In the genomic region with DNA sequence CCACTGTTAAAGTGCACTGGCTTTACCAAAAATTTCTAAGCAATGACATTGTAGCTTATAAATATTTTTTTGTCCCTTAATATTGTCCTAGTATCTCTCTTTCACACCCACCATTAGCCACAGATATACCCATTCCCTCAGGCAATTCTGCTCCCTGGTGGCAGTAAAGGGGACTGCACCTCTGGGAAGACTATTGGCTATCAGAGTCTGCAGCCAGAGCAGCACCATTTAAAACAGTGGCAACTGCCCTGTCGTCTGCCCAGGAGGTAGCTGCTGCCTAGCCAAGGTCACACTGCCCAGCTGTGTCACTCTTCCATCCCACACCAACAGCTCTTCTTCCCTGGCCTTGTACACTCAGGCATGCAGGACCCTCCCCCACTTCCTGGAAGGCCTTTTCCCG, we compare ENCODE assay signal across 8 mouse cellular contexts. TPM values are rescaled to one million over a fixed set of nuclear protein-coding genes. Genes with fewer than 3 reads are reported as not detected.
A peak's percentile ranks its signal among the peaks of the same experiment; 100 is the strongest.
DNase-seq lines count a peak whose midpoint lies in the region; ATAC-seq and TF ChIP-seq lines count a peak whose summit lies in the region.

No protein-coding gene starts in this region.

- H3K27ac ChIP-seq in embryonic facial prominence, embryonic 10.5 days (replicated peaks), result peak overlapping the region; percentile 0; the same call in 1 of the 2 replicates
- no peak overlapping the region for H3K27ac ChIP-seq in heart, postnatal 0 days (ENCODE audit: low read depth)

- peak; percentile 48 for ATAC-seq in heart, postnatal 0 days (ENCODE audit: insufficient read depth, low read depth)
- peak; percentile 87 for ATAC-seq in megakaryocyte, adult 5-6 weeks (ENCODE audit: poor library complexity, severe bottlenecking)

- H3K36me3 ChIP-seq in embryonic facial prominence, embryonic 10.5 days (replicated peaks), result no peaks in the 10 kb centered on the region
- H3K36me3 ChIP-seq in heart, postnatal 0 days (replicated peaks; ENCODE audit: control insufficient read depth, insufficient read depth, low read length), result no peaks in the 10 kb centered on the region

- no peak overlapping the region for H3K4me3 ChIP-seq in embryonic facial prominence, embryonic 10.5 days
- H3K4me3 ChIP-seq in heart, postnatal 0 days (ENCODE audit: low read depth, low read length), result no peak overlapping the region

- TF ChIP-seq CTCF in heart, postnatal 0 days (IDR thresholded peaks at IDR 0.05; ENCODE audit: low read depth), result peak; percentile 89

- no peak overlapping the region for H3K4me2 ChIP-seq in heart, postnatal 0 days (ENCODE audit: low read depth, low read length)

- no peak for TF ChIP-seq EP300 in heart, postnatal 0 days (IDR thresholded peaks at IDR 0.05; ENCODE audit: low read depth)

- H3K9ac ChIP-seq in heart, postnatal 0 days (replicated peaks; ENCODE audit: low read depth, low read length), result no peak overlapping the region

- WGBS in embryonic facial prominence, embryonic 10.5 days, result 50% methylated on average over 2 of the region's 2 CpGs
- WGBS in heart, postnatal 0 days, result 48% methylated on average over 2 of the region's 2 CpGs

- peak; percentile 63 to 65 for DNase-seq in cerebellum, adult 18-20 months
- DNase-seq in cerebellum, adult 11-12 months, result no peak
- peak; percentile 72 for DNase-seq in ZHBTc4 (ENCODE audit: low read depth, low spot score)
- DNase-seq in embryonic facial prominence, embryonic 10.5 days (ENCODE audit: low spot score), result peak; percentile 53
- DNase-seq in heart, postnatal 0 days (ENCODE audit: low spot score), result peak; percentile 56
- DNase-seq in kidney, postnatal 25 days, result peak; percentile 72 to 84
- DNase-seq in spleen, postnatal 10 days (ENCODE audit: low spot score in 2 of 2), result peak; percentile 67 to 87

- peaks cover 14% of the 10 kb centered on the region for H3K4me1 ChIP-seq in embryonic facial prominence, embryonic 10.5 days
- H3K4me1 ChIP-seq in heart, postnatal 0 days (ENCODE audit: control insufficient read depth, insufficient read depth), result no peaks in the 10 kb centered on the region

- peaks cover 29% of the 10 kb centered on the region for H3K27me3 ChIP-seq in embryonic facial prominence, embryonic 10.5 days (replicated peaks; ENCODE audit: low read depth, poor library complexity, severe bottlenecking)
- H3K27me3 ChIP-seq in heart, postnatal 0 days (ENCODE audit: control insufficient read depth, insufficient read depth, low read length), result no peaks in the 10 kb centered on the region

- H3K9me3 ChIP-seq in embryonic facial prominence, embryonic 10.5 days, result no peaks in the 10 kb centered on the region
- H3K9me3 ChIP-seq in heart, postnatal 0 days (replicated peaks; ENCODE audit: control insufficient read depth, low read length), result no peaks in the 10 kb centered on the region

RNA-seq across cellular contexts. Expression of gene Trpm5, which starts 8.1 kb away (rescaled TPM):
- 0.60 and 0.77 TPM in 2 replicates for polyA plus RNA-seq in embryonic facial prominence, embryonic 10.5 days (2016; fragmentation: Nextera tagmentation; extraction: Ambion mirVana)
- 0.61 and 2.1 TPM in 2 replicates for total RNA-seq in heart, postnatal 0 days (2014; rRNA removed; ENCODE audit: low replicate concordance)
- 0.70 and 1.6 TPM in 2 replicates for polyA plus RNA-seq in heart, postnatal 0 days (2015; fragmentation: Nextera tagmentation; extraction: Ambion mirVana)
- total RNA-seq in megakaryocyte, adult 5-6 weeks (2015), result not detected in 2 replicates
- total RNA-seq in megakaryocyte, adult 5-6 weeks (2017), result not detected in 2 replicates

RNA-seq across cellular contexts. Expression of gene Tssc4, which starts 17.3 kb away (rescaled TPM):
- polyA plus RNA-seq in embryonic facial prominence, embryonic 10.5 days (2016; fragmentation: Nextera tagmentation; extraction: Ambion mirVana), result 130 and 132 TPM in 2 replicates
- 61.9 and 71.7 TPM in 2 replicates for total RNA-seq in heart, postnatal 0 days (2014; rRNA removed; ENCODE audit: low replicate concordance)
- polyA plus RNA-seq in heart, postnatal 0 days (2015; fragmentation: Nextera tagmentation; extraction: Ambion mirVana), result 33.7 and 34.0 TPM in 2 replicates
- total RNA-seq in megakaryocyte, adult 5-6 weeks (2015), result 14.0 and 19.2 TPM in 2 replicates
- 17.7 and 20.5 TPM in 2 replicates for total RNA-seq in megakaryocyte, adult 5-6 weeks (2017)

RNA-seq across cellular contexts. Expression of gene Kcnq1, which starts 19.8 kb away (rescaled TPM):
- polyA plus RNA-seq in embryonic facial prominence, embryonic 10.5 days (2016; fragmentation: Nextera tagmentation; extraction: Ambion mirVana), result 1.0 and 1.5 TPM in 2 replicates
- 73.3 and 75.9 TPM in 2 replicates for total RNA-seq in heart, postnatal 0 days (2014; rRNA removed; ENCODE audit: low replicate concordance)
- 36.4 and 37.2 TPM in 2 replicates for polyA plus RNA-seq in heart, postnatal 0 days (2015; fragmentation: Nextera tagmentation; extraction: Ambion mirVana)
- not detected in 2 replicates for total RNA-seq in megakaryocyte, adult 5-6 weeks (2015)
- not detected in 2 replicates for total RNA-seq in megakaryocyte, adult 5-6 weeks (2017)

RNA-seq across cellular contexts. Expression of gene Cd81, which starts 33.8 kb away (rescaled TPM):
- 251 and 255 TPM in 2 replicates for polyA plus RNA-seq in embryonic facial prominence, embryonic 10.5 days (2016; fragmentation: Nextera tagmentation; extraction: Ambion mirVana)
- 1,221 and 1,316 TPM in 2 replicates for total RNA-seq in heart, postnatal 0 days (2014; rRNA removed; ENCODE audit: low replicate concordance)
- 793 and 811 TPM in 2 replicates for polyA plus RNA-seq in heart, postnatal 0 days (2015; fragmentation: Nextera tagmentation; extraction: Ambion mirVana)
- total RNA-seq in megakaryocyte, adult 5-6 weeks (2015), result 17.2 and 20.3 TPM in 2 replicates
- 22.5 and 25.3 TPM in 2 replicates for total RNA-seq in megakaryocyte, adult 5-6 weeks (2017)

Comparison
In these comparisons a context has a peak if more than half of its experiments do, and no peak if none do; other contexts are left out.
1. RNA of gene Kcnq1, which starts 19.8 kb away (total RNA-seq): 73.3 to 75.9 TPM in heart, postnatal 0 days; not detected in megakaryocyte, adult 5-6 weeks; every median in the first group is over 10 times any median in the second.